Mouse (Mus musculus) stomach, postnatal 0 days (tissue): ENCODE results near the gene Casp9. TPM values are rescaled to one million over a fixed set of nuclear protein-coding genes. Genes with fewer than 3 reads are reported as not detected.

Source experiments
- ATAC-seq: fragments of 200-750 bp; cut with Nextera tagmentation; 2 replicates; pipeline ENCODE4 v1.8.0; 2017; ENCODE audit not compliant: low FRiP score, low TSS enrichment
- DNase-seq: peaks from one replicate; pipeline ENCODE4 v3.0.0-alpha.2; 2016; ENCODE audit warnings: low spot score
- H3K27ac ChIP-seq: fragments of 300-500 bp; sonication (generic); replicated peaks from 2 replicates; pipeline ENCODE4 v1.5.1; 2014; ENCODE audit warnings: mild to moderate bottlenecking, control low read depth
- H3K27me3 ChIP-seq: fragments of 300-500 bp; sonication (generic); 2 replicates; pipeline ENCODE4 v1.6.1; 2014; ENCODE audit warnings: low read length; ENCODE audit not compliant: control insufficient read depth, insufficient read depth
- H3K36me3 ChIP-seq: fragments of 300-500 bp; sonication (generic); 2 replicates; pipeline ENCODE4 v1.6.1; 2014; ENCODE audit warnings: low read length, mixed read lengths; ENCODE audit not compliant: control insufficient read depth, insufficient read depth
- H3K4me1 ChIP-seq: fragments of 300-500 bp; sonication (generic); replicated peaks from 2 replicates; pipeline ENCODE4 v1.6.1; 2014; ENCODE audit warnings: antibody characterized with exemption; ENCODE audit not compliant: control insufficient read depth, insufficient read depth
- H3K4me2 ChIP-seq: fragments of 300-500 bp; sonication (generic); replicated peaks from 2 replicates; pipeline ENCODE4 v1.6.1; 2014; ENCODE audit warnings: low read depth, mild to moderate bottlenecking, control low read depth, moderate library complexity
- H3K4me3 ChIP-seq: fragments of 300-500 bp; sonication (generic); 2 replicates; pipeline ENCODE4 v1.5.1; 2014; ENCODE audit warnings: low read depth, low read length, control low read depth
- H3K9ac ChIP-seq: fragments of 300-500 bp; sonication (generic); 2 replicates; pipeline ENCODE4 v1.6.1; 2014; ENCODE audit warnings: mild to moderate bottlenecking, low read length, control low read depth, mixed read lengths
- H3K9me3 ChIP-seq: fragments of 300-500 bp; sonication (generic); 2 replicates; pipeline ENCODE4 v1.6.1; 2016; ENCODE audit warnings: low read length; ENCODE audit not compliant: control insufficient read depth
- CTCF ChIP-seq: IDR thresholded peaks from 2 replicates; pipeline ENCODE4 v1.5.1; 2016; ENCODE audit warnings: antibody characterized with exemption, low read depth, mild to moderate bottlenecking, moderate library complexity
- EP300 ChIP-seq: optimal IDR thresholded peaks from 2 replicates; pipeline ENCODE3; 2016; ENCODE audit warnings: antibody characterized with exemption
- WGBS: fragments of 180-500 bp; shearing (Covaris S2); extraction: QIAGEN DNeasy Blood & Tissue Kit; methylation state at CpG from one replicate; pipeline ENCODE4 v1.1.7; 2014; 5-methylcytosine and 5-hydroxymethylcytosine counted together
- polyA plus RNA-seq: library from polyadenylated mRNA; unstranded; fragments of >200 nt; fragmentation: Nextera tagmentation; extraction: Ambion mirVana; gene quantifications from 2 replicates; pipeline ENCODE4 v1.2.1, GENCODE M21; 2015

Casp9 gene
- polyA plus RNA-seq, 1 experiment from 2014 or later: 9.8 TPM

DNA sequence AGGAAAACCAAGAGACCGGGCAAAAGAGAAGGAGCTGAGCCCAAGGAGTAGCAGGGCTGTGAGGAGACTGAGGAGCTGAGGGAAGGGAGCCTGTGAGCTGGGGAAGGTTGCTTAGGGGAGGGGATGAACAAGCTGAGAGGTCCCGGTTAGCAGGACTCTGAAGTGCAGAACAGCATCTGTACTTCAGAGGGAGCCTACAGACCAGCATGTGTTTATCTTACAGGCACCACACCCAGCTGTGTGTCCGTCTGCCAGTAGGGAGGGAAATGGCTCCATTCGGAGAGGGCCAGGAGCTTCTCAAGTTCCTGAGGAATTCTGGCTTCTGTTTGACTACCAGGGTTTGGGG is 41.4 kb upstream of the Casp9 start:
- Histone ChIP-seq H3K27ac (no peak overlapping the region), H3K27me3 (no peaks in the 10 kb centered on the region), H3K9ac (no peak overlapping the region), H3K9me3 (no peaks in the 10 kb centered on the region), H3K4me3 (no peak overlapping the region), H3K4me2 (no peak overlapping the region), H3K36me3 (no peaks in the 10 kb centered on the region), H3K4me1 (no peaks in the 10 kb centered on the region; the same call in 1 of the 2 replicates)
- ATAC-seq (peak; percentile 69), DNase-seq (peak; percentile 34)
- no peak for TF ChIP-seq EP300
- TF ChIP-seq CTCF: peak; percentile 56
- WGBS: 3% methylated on average over 4 of the region's 4 CpGs

DNA sequence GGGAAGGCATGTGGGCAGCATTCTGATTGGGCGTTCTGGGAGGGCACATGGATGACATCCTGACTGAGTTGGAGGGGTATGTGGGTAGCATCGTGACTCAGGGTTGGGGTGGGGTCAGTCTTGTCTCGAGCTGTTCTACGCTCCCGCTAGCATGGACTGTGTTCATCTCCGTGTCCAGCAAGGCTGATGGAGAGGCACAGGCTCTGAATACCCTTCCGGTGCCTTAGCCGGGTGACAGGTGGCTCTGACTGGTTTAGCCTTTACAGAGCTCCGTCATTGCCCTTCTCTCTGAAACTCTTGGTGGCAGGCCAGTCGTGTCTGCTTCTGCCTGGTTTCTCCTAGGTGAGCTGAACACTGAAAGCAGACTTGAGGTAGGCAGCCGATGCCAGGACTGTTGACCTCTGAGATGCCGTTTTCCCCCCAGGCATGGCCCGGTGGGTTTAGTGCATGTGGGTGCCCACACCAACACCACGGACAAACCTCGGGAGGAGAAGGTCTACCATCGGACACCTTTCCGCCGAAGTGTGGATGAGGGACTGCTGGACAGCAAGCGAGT is 38.0 kb upstream of the Casp9 start:
- H3K36me3 ChIP-seq: no peaks in the 10 kb centered on the region
- no peak for TF ChIP-seq CTCF
- no peak for TF ChIP-seq EP300
- no peaks in the 10 kb centered on the region; the same call in 1 of the 2 replicates for H3K4me1 ChIP-seq
- H3K4me2 ChIP-seq: no peak overlapping the region
- 86% methylated on average over 19 of the region's 19 CpGs for WGBS
- no peak overlapping the region for H3K27ac ChIP-seq
- H3K9me3 ChIP-seq: no peaks in the 10 kb centered on the region
- H3K27me3 ChIP-seq: no peaks in the 10 kb centered on the region
- H3K4me3 ChIP-seq: no peak overlapping the region
- DNase-seq (no peak), ATAC-seq (peak; percentile 16; the same call in 1 of the 2 replicates)
- H3K9ac ChIP-seq: no peak overlapping the region

DNA sequence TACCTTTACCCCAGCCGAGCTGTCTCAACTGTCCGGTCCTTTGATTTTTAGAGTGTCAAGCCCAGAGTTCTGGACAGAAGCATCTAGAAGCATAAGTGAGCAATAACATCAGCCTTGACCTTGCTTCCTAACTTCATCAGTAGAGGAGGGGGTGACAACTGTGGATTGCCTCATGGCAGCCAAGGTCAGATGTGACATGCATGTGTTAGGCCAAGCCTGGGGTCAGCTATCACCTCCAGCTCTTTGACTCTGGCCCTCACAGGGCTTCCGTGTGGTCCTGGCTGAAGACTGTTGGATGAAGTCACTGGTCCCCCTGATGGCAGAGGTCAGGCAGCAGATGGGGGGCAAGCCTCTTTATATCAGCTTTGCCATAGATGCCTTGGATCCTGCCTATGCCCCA is 36.3 kb upstream of the Casp9 start:
- no peak overlapping the region for H3K4me2 ChIP-seq
- ATAC-seq: no peak
- H3K4me1 ChIP-seq: no peaks in the 10 kb centered on the region
- TF ChIP-seq EP300: no peak
- no peak for TF ChIP-seq CTCF
- no peak overlapping the region for H3K4me3 ChIP-seq
- H3K9me3 ChIP-seq: no peaks in the 10 kb centered on the region
- no peaks in the 10 kb centered on the region for H3K27me3 ChIP-seq
- no peak overlapping the region for H3K27ac ChIP-seq
- peaks cover 7% of the 10 kb centered on the region; the same call in 1 of the 2 replicates for H3K36me3 ChIP-seq
- 85% methylated on average over 3 of the region's 3 CpGs for WGBS
- no peak for DNase-seq
- no peak overlapping the region for H3K9ac ChIP-seq

DNA sequence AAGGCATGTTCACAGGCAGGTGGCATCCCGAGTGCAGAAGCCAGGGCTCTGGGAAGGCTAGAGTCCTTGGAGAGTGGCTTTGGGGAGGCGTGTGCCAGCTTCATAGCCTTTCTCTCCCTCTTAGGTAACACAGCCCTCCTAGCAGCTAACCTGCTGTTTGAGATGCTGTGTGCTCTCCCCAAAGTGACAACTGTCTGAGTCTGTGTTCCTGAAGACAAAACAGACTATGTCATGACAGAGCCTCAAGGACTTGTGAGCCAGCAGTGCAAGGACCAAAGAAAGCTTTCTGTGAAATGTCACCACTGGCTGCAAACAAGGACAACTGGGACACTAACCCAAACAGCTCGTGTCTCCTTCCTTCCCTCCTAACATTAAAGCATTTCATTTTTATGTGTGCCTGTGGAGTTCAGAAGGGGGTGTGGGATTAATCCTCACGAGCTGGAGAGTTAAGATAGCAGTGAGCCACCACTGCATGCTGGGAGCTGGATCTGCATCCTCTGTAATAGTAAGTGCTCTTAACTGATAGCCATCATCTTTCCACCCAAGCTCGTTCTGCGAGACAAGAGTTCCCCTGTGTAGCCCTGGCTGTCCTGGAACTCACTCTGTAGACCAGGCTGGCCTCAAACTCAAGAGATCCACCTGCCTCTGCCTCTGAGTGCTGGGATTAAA is 34.4 kb upstream of the Casp9 start:
- H3K4me2 ChIP-seq: no peak overlapping the region
- no peak overlapping the region for H3K27ac ChIP-seq
- TF ChIP-seq CTCF (no peak), EP300 (no peak)
- H3K27me3 ChIP-seq: no peaks in the 10 kb centered on the region
- 69% methylated on average over 6 of the region's 6 CpGs for WGBS
- no peak overlapping the region for H3K9ac ChIP-seq
- ATAC-seq (no peak), DNase-seq (no peak)
- H3K9me3 ChIP-seq: no peaks in the 10 kb centered on the region
- peaks cover 23% of the 10 kb centered on the region for H3K36me3 ChIP-seq
- H3K4me1 ChIP-seq: no peaks in the 10 kb centered on the region
- no peak overlapping the region for H3K4me3 ChIP-seq

DNA sequence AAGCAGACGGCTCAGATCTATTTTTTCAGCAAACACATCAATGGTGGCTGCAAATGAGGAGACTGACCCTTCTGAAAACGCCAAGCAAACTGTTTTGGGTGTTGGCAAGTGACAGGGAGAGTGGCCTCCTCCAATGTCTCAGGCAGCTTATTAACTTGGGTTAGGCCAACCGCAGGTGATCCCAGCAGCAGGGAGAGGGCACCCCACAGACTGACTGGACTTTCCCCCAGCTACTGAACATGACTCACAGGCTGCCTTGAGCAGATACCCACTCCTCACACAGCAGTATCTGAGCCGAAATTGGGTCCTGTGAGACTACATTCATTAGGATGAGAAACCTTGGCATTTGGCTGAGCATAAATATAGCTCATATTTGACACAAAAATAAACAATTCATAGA is 32.5 kb upstream of the Casp9 start:
- Histone ChIP-seq H3K27ac (no peak overlapping the region), H3K27me3 (no peaks in the 10 kb centered on the region), H3K4me3 (no peak overlapping the region), H3K36me3 (peaks cover 26% of the 10 kb centered on the region), H3K9ac (no peak overlapping the region), H3K9me3 (no peaks in the 10 kb centered on the region), H3K4me2 (no peak overlapping the region), H3K4me1 (no peaks in the 10 kb centered on the region)
- ATAC-seq: no peak
- TF ChIP-seq EP300 (no peak), CTCF (no peak)
- WGBS: 81% methylated on average over 4 of the region's 4 CpGs
- no peak for DNase-seq

DNA sequence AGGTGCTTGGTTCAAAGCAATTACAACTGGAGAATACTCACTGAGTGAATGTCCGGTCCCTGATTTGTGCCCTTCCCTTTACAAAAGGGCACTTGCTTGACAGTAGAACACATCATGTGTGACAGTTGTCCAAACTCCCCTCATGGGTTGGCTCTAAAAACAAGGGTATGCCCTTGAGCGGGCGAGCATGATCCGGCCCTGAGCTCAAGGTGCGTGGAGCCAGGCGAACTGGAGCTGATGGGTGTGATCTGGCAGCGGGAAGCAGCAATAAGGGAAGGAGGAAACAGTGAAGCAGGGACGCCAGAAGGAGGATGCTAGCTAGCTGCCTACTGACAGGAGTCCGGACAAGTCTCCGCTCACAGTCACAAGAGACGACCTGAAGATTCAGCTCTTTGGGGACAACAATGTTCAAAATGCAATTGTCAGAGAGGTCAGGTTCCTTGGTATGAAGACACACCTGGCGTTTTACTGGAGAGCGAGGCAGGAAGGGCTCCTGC is 31.3 kb upstream of the Casp9 start:
- no peak for DNase-seq
- no peak for TF ChIP-seq EP300
- TF ChIP-seq CTCF: no peak
- H3K9me3 ChIP-seq: no peaks in the 10 kb centered on the region
- no peak overlapping the region for H3K4me2 ChIP-seq
- H3K36me3 ChIP-seq: peaks cover 26% of the 10 kb centered on the region
- WGBS: 92% methylated on average over 13 of the region's 13 CpGs
- H3K27me3 ChIP-seq: no peaks in the 10 kb centered on the region
- H3K4me3 ChIP-seq: no peak overlapping the region
- H3K27ac ChIP-seq: no peak overlapping the region
- no peaks in the 10 kb centered on the region for H3K4me1 ChIP-seq
- no peak overlapping the region for H3K9ac ChIP-seq
- no peak for ATAC-seq
